Mouse (Mus musculus): ENCODE measurements around the gene Abcc4.
A peak's percentile ranks its signal among the peaks of the same experiment; 100 is the strongest.
"Not testable (repeated sequence)": the region's sequence is repeated elsewhere in the genome, so short reads cannot be mapped to it uniquely, and the experiment has no call there.

Abcc4 gene

GRCm38 (mm10) chr14:118676308-118676994 lies 29.6 kb downstream of the Abcc4 start:
- DNase-seq, result no peak

- DNase-seq, result peak; percentile 31 to 57
These were observed 31.3 kb downstream of the Abcc4 start for GRCm38 (mm10) chr14:118674705-118675139.

- DNase-seq, result no peak
These were observed 31.8 kb downstream of the Abcc4 start for GRCm38 (mm10) chr14:118674224-118674623.

GRCm38 (mm10) chr14:118673501-118673900 lies 32.5 kb downstream of the Abcc4 start:
- no peak for DNase-seq

GRCm38 (mm10) chr14:118672931-118673330 lies 33.1 kb downstream of the Abcc4 start:
- not testable (repeated sequence) for DNase-seq

- peak; percentile 58 to 62 for DNase-seq
These were observed 38.5 kb downstream of the Abcc4 start for GRCm38 (mm10) chr14:118667499-118667898.

- DNase-seq, result no peak
These were observed 41.4 kb downstream of the Abcc4 start for GRCm38 (mm10) chr14:118664661-118665060.

GRCm38 (mm10) chr14:118662625-118663276 lies 43.3 kb downstream of the Abcc4 start:
- no peak for DNase-seq

- no peak for DNase-seq
These were observed 43.9 kb downstream of the Abcc4 start for GRCm38 (mm10) chr14:118662124-118662523.

GRCm38 (mm10) chr14:118659230-118659629 lies 46.8 kb downstream of the Abcc4 start:
- no peak for DNase-seq

- DNase-seq, result no peak
These were observed 47.7 kb downstream of the Abcc4 start for GRCm38 (mm10) chr14:118658328-118658692.

GRCm38 (mm10) chr14:118657673-118658327 lies 48.2 kb downstream of the Abcc4 start:
- no peak for DNase-seq

GRCm38 (mm10) chr14:118657206-118657605 lies 48.8 kb downstream of the Abcc4 start:
- DNase-seq, result no peak

- DNase-seq, result no peak
These were observed 50.0 kb downstream of the Abcc4 start for GRCm38 (mm10) chr14:118656036-118656435.

GRCm38 (mm10) chr14:118654903-118655302 lies 51.1 kb downstream of the Abcc4 start:
- DNase-seq, result no peak

GRCm38 (mm10) chr14:118651704-118652439 lies 54.1 kb downstream of the Abcc4 start:
- no peak for DNase-seq

- no peak for DNase-seq
These were observed 56.1 kb downstream of the Abcc4 start for GRCm38 (mm10) chr14:118649895-118650256.

- no peak for DNase-seq
These were observed 56.7 kb downstream of the Abcc4 start for GRCm38 (mm10) chr14:118649199-118649894.

- not testable (repeated sequence) for DNase-seq
These were observed 63.0 kb downstream of the Abcc4 start for GRCm38 (mm10) chr14:118642940-118643591.

- DNase-seq, result no peak
These were observed 63.9 kb downstream of the Abcc4 start for GRCm38 (mm10) chr14:118642140-118642539.

- no peak for DNase-seq
These were observed 67.4 kb downstream of the Abcc4 start for GRCm38 (mm10) chr14:118638447-118639275.
